Mouse (Mus musculus): Measurements from ENCODE around the gene Cdkn1c. TPM values are rescaled to one million over a fixed set of nuclear protein-coding genes. Genes with fewer than 3 reads are reported as not detected.

The Cdkn1c gene
- polyA plus RNA-seq, 1 experiment from 2014 or later, result 36.4 TPM

- 33% methylated on average over 6 of the region's 6 CpGs for WGBS (ENCODE audit: insufficient replicate concordance)
Measured at GRCm38 (mm10) chr7:143467714-143468113, 6.9 kb upstream of the Cdkn1c start.

GRCm38 (mm10) chr7:143466099-143466677 lies 5.3 kb upstream of the Cdkn1c start:
- Histone ChIP-seq H3K9ac (replicated peaks) (no peak overlapping the region), H3K36me3 (replicated peaks; ENCODE audit: insufficient read depth, low read length) (no peaks in the 10 kb centered on the region), H3K27ac (ENCODE audit: low read depth) (no peak overlapping the region), H3K4me2 (ENCODE audit: low read depth, low read length) (no peak overlapping the region; the same call in 1 of the 2 replicates), H3K27me3 (ENCODE audit: insufficient read depth, low read length) (0 out of 2 replicates have a peak, but pooled peaks cover 2% of the 10 kb centered on the region), H3K9me3 (ENCODE audit: low read length) (no peaks in the 10 kb centered on the region), H3K4me3 (ENCODE audit: low read depth, low read length) (no peak overlapping the region), H3K4me1 (ENCODE audit: insufficient read depth) (peaks cover 17% of the 10 kb centered on the region; the same call in 1 of the 2 replicates)
- peak; percentile 38; the same call in 1 of the 2 replicates for ATAC-seq
- peak; percentile 86 for DNase-seq
- 23% methylated on average over 14 of the region's 14 CpGs for whole genome bisulfite sequencing (ENCODE audit: insufficient replicate concordance)
- TF ChIP-seq EP300 (IDR thresholded peaks at IDR 0.05; ENCODE audit: low read depth) (no peak), CTCF (IDR thresholded peaks at IDR 0.05; ENCODE audit: low read depth) (peak; percentile 94)

More at GRCm38 (mm10) chr7:143467714-143468113, 6.9 kb upstream of the Cdkn1c start:
- Histone ChIP-seq H3K9ac (replicated peaks) (no peak overlapping the region), H3K4me1 (ENCODE audit: insufficient read depth) (peaks cover 14% of the 10 kb centered on the region; the same call in 1 of the 2 replicates), H3K27ac (ENCODE audit: low read depth) (no peak overlapping the region), H3K4me2 (ENCODE audit: low read depth, low read length) (no peak overlapping the region), H3K27me3 (ENCODE audit: insufficient read depth, low read length) (0 out of 2 replicates have a peak, but pooled peaks cover 2% of the 10 kb centered on the region), H3K9me3 (ENCODE audit: low read length) (no peaks in the 10 kb centered on the region), H3K4me3 (ENCODE audit: low read depth, low read length) (no peak overlapping the region), H3K36me3 (replicated peaks; ENCODE audit: insufficient read depth, low read length) (no peaks in the 10 kb centered on the region)
- DNase-seq (no peak), ATAC-seq (no peak)
- TF ChIP-seq EP300 (IDR thresholded peaks at IDR 0.05; ENCODE audit: low read depth) (no peak), CTCF (IDR thresholded peaks at IDR 0.05; ENCODE audit: low read depth) (no peak)

DNA sequence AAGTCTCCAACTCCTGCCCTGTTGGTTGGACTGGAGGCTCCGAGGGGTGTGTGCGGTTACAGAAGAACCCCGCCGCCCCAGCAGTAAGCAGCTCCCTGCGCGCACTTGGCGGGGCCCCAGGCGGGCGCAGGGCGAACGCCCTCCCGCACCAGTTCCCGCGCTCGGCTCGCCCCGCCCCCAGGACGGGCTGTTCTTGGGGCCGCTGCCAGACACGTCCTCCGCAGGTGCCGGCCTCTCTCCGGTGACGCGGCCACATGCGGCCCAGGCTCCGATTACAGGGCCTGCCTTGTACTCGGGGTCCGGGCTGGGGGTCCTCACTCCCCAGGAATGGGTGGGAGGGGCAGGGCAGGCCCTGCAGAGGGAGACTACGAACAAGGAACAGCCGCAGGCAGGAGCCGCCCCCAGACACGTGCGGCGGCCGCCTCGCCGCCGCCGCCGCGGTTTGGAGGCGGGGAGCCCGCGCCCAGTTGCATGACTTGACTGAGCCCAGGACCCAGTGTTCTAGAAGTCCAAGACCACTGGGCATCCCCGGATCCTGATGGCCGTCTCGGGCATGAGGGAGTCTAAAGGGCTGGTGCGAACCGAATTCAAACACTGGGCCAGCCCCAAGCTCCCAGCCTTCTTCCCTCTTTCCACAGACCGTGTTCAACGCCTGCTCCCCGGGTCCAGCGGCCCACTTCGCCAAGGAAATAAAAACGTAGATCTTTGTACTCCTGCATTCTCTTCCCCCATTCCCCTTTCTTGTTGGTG lies 4.1 kb upstream of the Cdkn1c start:
- peak overlapping the region; percentile 70 for H3K4me2 ChIP-seq (ENCODE audit: low read depth, low read length)
- TF ChIP-seq CTCF (IDR thresholded peaks at IDR 0.05; ENCODE audit: low read depth), result no peak
- no peak for TF ChIP-seq EP300 (IDR thresholded peaks at IDR 0.05; ENCODE audit: low read depth)
- 9% methylated on average over 56 of the region's 56 CpGs for WGBS (ENCODE audit: insufficient replicate concordance)
- DNase-seq (peak; percentile 81), ATAC-seq (peak; percentile 49)
- H3K27me3 ChIP-seq (ENCODE audit: insufficient read depth, low read length), result peaks cover 9% of the 10 kb centered on the region
- peaks cover 23% of the 10 kb centered on the region for H3K4me1 ChIP-seq (ENCODE audit: insufficient read depth)
- H3K36me3 ChIP-seq (replicated peaks; ENCODE audit: insufficient read depth, low read length), result no peaks in the 10 kb centered on the region
- peak overlapping the region; percentile 27 for H3K9ac ChIP-seq (replicated peaks)
- peak overlapping the region; percentile 51; the same call in 1 of the 2 replicates for H3K27ac ChIP-seq (ENCODE audit: low read depth)
- peaks cover 10% of the 10 kb centered on the region for H3K9me3 ChIP-seq (ENCODE audit: low read length)
- peak overlapping the region; percentile 31 for H3K4me3 ChIP-seq (ENCODE audit: low read depth, low read length)

DNA sequence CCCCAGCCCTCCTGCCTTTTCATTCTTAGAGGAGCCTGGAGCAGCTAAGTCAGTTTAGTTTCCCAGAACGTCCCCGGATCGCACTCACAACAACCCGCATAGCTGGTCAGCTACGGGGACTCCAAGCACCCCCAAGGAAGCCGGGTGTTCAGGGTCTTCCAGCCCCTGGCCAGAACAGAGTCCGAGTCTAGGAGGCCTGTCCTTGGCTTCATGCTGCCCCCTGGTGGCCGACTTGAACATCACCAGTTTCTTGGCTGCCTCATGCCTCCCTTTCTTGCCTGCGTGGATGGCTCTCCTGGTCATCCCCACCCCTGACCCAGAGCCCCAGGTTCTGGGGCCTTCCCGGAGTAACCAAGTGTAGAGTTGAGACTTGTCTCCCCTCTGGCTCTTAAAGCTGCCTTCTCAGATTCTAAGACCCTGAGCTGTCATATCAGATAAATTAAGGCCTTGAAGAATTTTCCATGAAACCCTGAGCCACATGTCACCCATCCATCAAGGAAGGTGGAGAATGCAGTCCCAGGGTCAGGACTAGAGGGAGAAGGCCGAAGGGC lies 3.1 kb upstream of the Cdkn1c start:
- ATAC-seq (no peak), DNase-seq (peak; percentile 85)
- Histone ChIP-seq H3K4me1 (ENCODE audit: insufficient read depth) (peaks cover 24% of the 10 kb centered on the region), H3K9me3 (ENCODE audit: low read length) (peaks cover 20% of the 10 kb centered on the region), H3K4me3 (ENCODE audit: low read depth, low read length) (no peak overlapping the region), H3K9ac (replicated peaks) (no peak overlapping the region), H3K27me3 (ENCODE audit: insufficient read depth, low read length) (peaks cover 19% of the 10 kb centered on the region), H3K4me2 (ENCODE audit: low read depth, low read length) (peak overlapping the region; percentile 70; the same call in 1 of the 2 replicates), H3K27ac (ENCODE audit: low read depth) (0 out of 2 replicates have a peak overlapping the region, but pooled peaks have one; percentile 51), H3K36me3 (replicated peaks; ENCODE audit: insufficient read depth, low read length) (no peaks in the 10 kb centered on the region)
- TF ChIP-seq EP300 (IDR thresholded peaks at IDR 0.05; ENCODE audit: low read depth) (no peak), CTCF (IDR thresholded peaks at IDR 0.05; ENCODE audit: low read depth) (peak; percentile 88)
- 29% methylated on average over 11 of the region's 11 CpGs for WGBS (ENCODE audit: insufficient replicate concordance)

DNA sequence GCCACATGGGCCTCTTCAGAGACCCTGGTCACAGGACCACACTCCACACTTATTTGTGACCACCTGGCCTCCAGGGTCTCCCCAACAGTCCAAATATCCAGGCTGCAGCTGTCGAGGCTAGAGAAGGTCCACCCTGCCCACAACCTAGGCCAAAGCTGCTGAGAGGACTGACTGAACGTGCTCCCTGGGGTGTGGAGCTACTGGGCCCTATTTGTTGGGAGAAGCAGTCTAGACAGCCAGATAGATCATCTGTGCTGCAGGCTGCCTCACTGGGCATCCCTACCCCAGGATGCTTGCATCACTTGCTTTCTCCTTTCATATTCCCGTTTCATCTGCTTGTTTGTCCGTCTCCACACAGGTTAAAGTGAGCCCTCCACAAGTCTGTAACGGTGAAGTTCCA lies 1.7 kb upstream of the Cdkn1c start:
- Histone ChIP-seq H3K36me3 (replicated peaks; ENCODE audit: insufficient read depth, low read length) (no peaks in the 10 kb centered on the region), H3K27ac (ENCODE audit: low read depth) (no peak overlapping the region), H3K4me3 (ENCODE audit: low read depth, low read length) (no peak overlapping the region), H3K9ac (replicated peaks) (no peak overlapping the region), H3K27me3 (ENCODE audit: insufficient read depth, low read length) (peaks cover 22% of the 10 kb centered on the region), H3K4me2 (ENCODE audit: low read depth, low read length) (no peak overlapping the region), H3K4me1 (ENCODE audit: insufficient read depth) (peaks cover 26% of the 10 kb centered on the region), H3K9me3 (ENCODE audit: low read length) (peaks cover 20% of the 10 kb centered on the region)
- no peak for DNase-seq
- TF ChIP-seq EP300 (IDR thresholded peaks at IDR 0.05; ENCODE audit: low read depth) (no peak), CTCF (IDR thresholded peaks at IDR 0.05; ENCODE audit: low read depth) (no peak)
- ATAC-seq, result no peak
- WGBS (ENCODE audit: insufficient replicate concordance), result 83% methylated on average over 5 of the region's 5 CpGs

GRCm38 (mm10) chr7:143461920-143462319 lies 1.1 kb upstream of the Cdkn1c start:
- DNase-seq, result no peak
- 44% methylated on average over 11 of the region's 11 CpGs for WGBS (ENCODE audit: insufficient replicate concordance)

More at GRCm38 (mm10) chr7:143461920-143462319, 1.1 kb upstream of the Cdkn1c start:
- H3K36me3 ChIP-seq (replicated peaks; ENCODE audit: insufficient read depth, low read length), result no peaks in the 10 kb centered on the region
- no peak for TF ChIP-seq CTCF (IDR thresholded peaks at IDR 0.05; ENCODE audit: low read depth)
- TF ChIP-seq EP300 (IDR thresholded peaks at IDR 0.05; ENCODE audit: low read depth), result no peak
- peaks cover 22% of the 10 kb centered on the region for H3K27me3 ChIP-seq (ENCODE audit: insufficient read depth, low read length)
- H3K27ac ChIP-seq (ENCODE audit: low read depth), result no peak overlapping the region
- H3K4me3 ChIP-seq (ENCODE audit: low read depth, low read length), result no peak overlapping the region
- peaks cover 26% of the 10 kb centered on the region for H3K4me1 ChIP-seq (ENCODE audit: insufficient read depth)
- ATAC-seq, result no peak
- H3K9ac ChIP-seq (replicated peaks), result no peak overlapping the region
- 0 out of 2 replicates have a peak overlapping the region, but pooled peaks have one; percentile 72 for H3K4me2 ChIP-seq (ENCODE audit: low read depth, low read length)
- peaks cover 20% of the 10 kb centered on the region for H3K9me3 ChIP-seq (ENCODE audit: low read length)
